Mouse (Mus musculus): ENCODE results near the gene Prdx2.

Gene Prdx2

GRCm38 (mm10) chr8:84978248-84978940 lies 9.0 kb downstream of the Prdx2 start, which contains the start of gene Junb:
Gene Junb, minus strand, starts transcription at chr8:84978718.
- peak; percentile 94 for DNase-seq (ENCODE audit: low read depth)

GRCm38 (mm10) chr8:84979599-84980421 lies 10.4 kb downstream of the Prdx2 start:
- DNase-seq (ENCODE audit: low read depth), result peak; percentile 89

GRCm38 (mm10) chr8:84980622-84981358 lies 11.4 kb downstream of the Prdx2 start:
- DNase-seq (ENCODE audit: low read depth), result peak; percentile 78

- no peak for DNase-seq (ENCODE audit: low read depth)
Observed at GRCm38 (mm10) chr8:84981644-84982498, 12.5 kb downstream of the Prdx2 start.

GRCm38 (mm10) chr8:84982499-84983011 lies 13.2 kb downstream of the Prdx2 start:
- DNase-seq (ENCODE audit: low read depth), result no peak

GRCm38 (mm10) chr8:84984294-84985048 lies 15.1 kb downstream of the Prdx2 start:
- no peak for DNase-seq (ENCODE audit: low read depth)

GRCm38 (mm10) chr8:84985049-84985683 lies 15.8 kb downstream of the Prdx2 start:
- no peak for DNase-seq (ENCODE audit: low read depth)

GRCm38 (mm10) chr8:84985684-84986378 lies 16.4 kb downstream of the Prdx2 start:
- no peak for DNase-seq (ENCODE audit: low read depth)

GRCm38 (mm10) chr8:84986379-84986945 lies 17.1 kb downstream of the Prdx2 start:
- no peak for DNase-seq (ENCODE audit: low read depth)

GRCm38 (mm10) chr8:84987388-84987787 lies 18.0 kb downstream of the Prdx2 start:
- DNase-seq (ENCODE audit: low read depth), result no peak

- DNase-seq (ENCODE audit: low read depth), result no peak
Observed at GRCm38 (mm10) chr8:84987903-84988302, 18.5 kb downstream of the Prdx2 start.

- DNase-seq (ENCODE audit: low read depth), result no peak
Observed at GRCm38 (mm10) chr8:84989311-84989731, 19.9 kb downstream of the Prdx2 start.

- no peak for DNase-seq (ENCODE audit: low read depth)
Observed at GRCm38 (mm10) chr8:84989810-84990209, 20.4 kb downstream of the Prdx2 start.

- peak; percentile 97 for DNase-seq (ENCODE audit: low read depth)
Observed at GRCm38 (mm10) chr8:84990349-84990748, 21.0 kb downstream of the Prdx2 start, which contains the start of gene Hook2. Gene Hook2, plus strand, starts transcription at chr8:84990603.

- DNase-seq (ENCODE audit: low read depth), result no peak
Observed at GRCm38 (mm10) chr8:84990836-84991235, 21.4 kb downstream of the Prdx2 start.

- no peak for DNase-seq (ENCODE audit: low read depth)
Observed at GRCm38 (mm10) chr8:84994375-84994774, 25.0 kb downstream of the Prdx2 start.

GRCm38 (mm10) chr8:84995680-84996079 lies 26.3 kb downstream of the Prdx2 start:
- DNase-seq (ENCODE audit: low read depth), result no peak

GRCm38 (mm10) chr8:84996978-84997377 lies 27.6 kb downstream of the Prdx2 start:
- no peak for DNase-seq (ENCODE audit: low read depth)
